Mouse (Mus musculus) olfactory bulb, adult 2 months (tissue): ENCODE results near the gene Gopc.

ENCODE experiments used
- CTCF ChIP-seq: fragments of 200-500 bp; IDR thresholded peaks from 2 replicates; pipeline ENCODE4 v1.5.1; 2012; ENCODE audit warnings: low read depth, mild to moderate bottlenecking, low read length, moderate library complexity; ENCODE audit not compliant: insufficient read depth
- POLR2A ChIP-seq: fragments of 200-500 bp; IDR thresholded peaks from 2 replicates; pipeline ENCODE4 v1.6.1; 2012; ENCODE audit warnings: mild to moderate bottlenecking, low read depth, low read length, moderate library complexity; ENCODE audit not compliant: insufficient read depth

- TF ChIP-seq CTCF: no peak
- no peak for TF ChIP-seq POLR2A
Observed at GRCm38 (mm10) chr10:52415020-52415419, 33.1 kb upstream of the Gopc start.
